ENCODE assay signal across 16 mouse cellular contexts in the genomic region with DNA sequence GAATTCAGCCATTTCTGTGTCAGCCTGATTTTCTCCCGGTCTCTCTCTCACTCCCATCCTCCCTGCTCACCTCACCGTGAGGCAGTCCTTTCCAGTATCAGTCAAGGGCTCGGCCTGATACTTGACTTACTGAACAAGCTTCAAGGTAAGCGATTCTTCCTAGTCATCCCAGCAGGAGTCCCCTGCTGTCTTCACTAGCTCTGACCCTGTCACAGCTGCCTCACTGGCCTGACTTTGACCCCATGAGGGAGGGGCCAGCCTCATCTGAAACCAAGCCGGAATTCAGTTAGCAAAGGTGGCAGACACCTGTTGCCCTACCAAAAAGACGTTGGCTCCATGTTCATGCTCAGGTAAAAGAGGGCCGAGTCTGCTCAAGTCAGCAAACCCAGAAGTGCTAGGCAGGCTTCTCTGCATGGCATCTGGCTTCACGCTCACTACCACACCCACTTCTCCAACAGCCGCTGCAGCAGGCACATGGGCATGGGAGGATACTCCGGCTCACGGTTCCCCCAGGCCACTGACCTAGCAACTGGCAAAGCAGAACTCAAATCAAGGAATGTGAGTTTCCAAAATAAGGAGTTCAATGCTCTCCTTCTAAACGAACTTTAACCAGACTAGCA.
DNase-seq lines count a peak whose midpoint lies in the region; ATAC-seq and TF ChIP-seq lines count a peak whose summit lies in the region.
"Had no signal": no experiment of that assay in that cellular context is flagged by ENCODE, and none has a peak within 500 bp of the region (broad histone marks: within the 10 kb centered on the region; RNA-seq: fewer than 3 reads in every experiment).

No protein-coding gene starts in this region.

- H3K4me3 ChIP-seq in heart, embryonic 10.5 days, result no peak overlapping the region
- no peak overlapping the region for H3K4me3 ChIP-seq in lung, embryonic 16.5 days (ENCODE audit: low read length)
- H3K4me3 ChIP-seq in intestine, postnatal 0 days (ENCODE audit: low read depth, low read length), result no peak overlapping the region
- H3K4me3 ChIP-seq in stomach, postnatal 0 days (ENCODE audit: low read depth, low read length), result no peak overlapping the region
- no peak overlapping the region for H3K4me3 ChIP-seq in forebrain, embryonic 13.5 days
- H3K4me3 ChIP-seq: embryonic facial prominence, embryonic 10.5 days; limb, embryonic 13.5 days; midbrain, embryonic 15.5 days; neural tube, embryonic 12.5 days had no signal

- no peak for ATAC-seq in lung, embryonic 16.5 days (ENCODE audit: low read depth)
- ATAC-seq in intestine, postnatal 0 days, result no peak
- ATAC-seq in stomach, postnatal 0 days (ENCODE audit: low FRiP score, low TSS enrichment), result no peak
- ATAC-seq in forebrain, embryonic 13.5 days, result no peak
- ATAC-seq: midbrain, embryonic 15.5 days had no signal

- H3K27ac ChIP-seq in heart, embryonic 10.5 days, result peak overlapping the region; percentile 25; the same call in 1 of the 2 replicates
- peak overlapping the region; percentile 7; the same call in 1 of the 2 replicates for H3K27ac ChIP-seq in lung, embryonic 16.5 days (ENCODE audit: low read length)
- no peak overlapping the region for H3K27ac ChIP-seq in intestine, postnatal 0 days (ENCODE audit: low read depth, low read length)
- H3K27ac ChIP-seq in stomach, postnatal 0 days (replicated peaks), result no peak overlapping the region
- H3K27ac ChIP-seq in forebrain, embryonic 13.5 days, result no peak overlapping the region
- H3K27ac ChIP-seq: limb, embryonic 13.5 days; midbrain, embryonic 15.5 days; neural tube, embryonic 12.5 days had no signal

- no peak for DNase-seq in heart, embryonic 10.5 days (ENCODE audit: low spot score)
- DNase-seq in heart, adult 8-10 months (ENCODE audit: low spot score), result no peak
- no peak for DNase-seq in lung, postnatal 14 days
- DNase-seq in stomach, postnatal 0 days (ENCODE audit: low spot score), result peak; percentile 39
- DNase-seq in cerebellum, adult 9-11 months, result no peak
- DNase-seq: cerebellum, adult 8-10 months; lung, postnatal 10 days; spleen, adult 18-20 months had no signal

- no peak overlapping the region for H3K9ac ChIP-seq in lung, embryonic 16.5 days (ENCODE audit: low read length)
- no peak overlapping the region for H3K9ac ChIP-seq in intestine, postnatal 0 days (ENCODE audit: low read depth, low read length)
- H3K9ac ChIP-seq in stomach, postnatal 0 days (ENCODE audit: low read length), result no peak overlapping the region
- H3K9ac ChIP-seq in forebrain, embryonic 13.5 days, result no peak overlapping the region
- H3K9ac ChIP-seq: limb, embryonic 13.5 days; midbrain, embryonic 15.5 days; neural tube, embryonic 12.5 days had no signal

- H3K4me2 ChIP-seq in lung, embryonic 16.5 days (ENCODE audit: low read depth, low read length), result peak overlapping the region; percentile 27
- H3K4me2 ChIP-seq in intestine, postnatal 0 days (replicated peaks; ENCODE audit: low read depth), result 0 out of 2 replicates have a peak overlapping the region, but pooled peaks have one; percentile 30
- H3K4me2 ChIP-seq in stomach, postnatal 0 days (replicated peaks; ENCODE audit: low read depth), result no peak overlapping the region
- H3K4me2 ChIP-seq in forebrain, embryonic 13.5 days, result no peak overlapping the region
- H3K4me2 ChIP-seq: limb, embryonic 13.5 days; midbrain, embryonic 15.5 days; neural tube, embryonic 12.5 days had no signal

- no peak for TF ChIP-seq CTCF in intestine, postnatal 0 days (IDR thresholded peaks at IDR 0.05; ENCODE audit: low read depth)
- no peak for TF ChIP-seq CTCF in stomach, postnatal 0 days (IDR thresholded peaks at IDR 0.05; ENCODE audit: low read depth)

- WGBS in heart, embryonic 10.5 days, result 31% methylated on average over 12 of the region's 12 CpGs
- WGBS in lung, embryonic 16.5 days, result 30% methylated on average over 12 of the region's 12 CpGs
- WGBS in intestine, postnatal 0 days, result 38% methylated on average over 12 of the region's 12 CpGs
- 39% methylated on average over 12 of the region's 12 CpGs for WGBS in stomach, postnatal 0 days
- 52% methylated on average over 12 of the region's 12 CpGs for WGBS in forebrain, embryonic 13.5 days

- no peaks in the 10 kb centered on the region for H3K36me3 ChIP-seq in heart, embryonic 10.5 days
- H3K36me3 ChIP-seq in lung, embryonic 16.5 days (ENCODE audit: control insufficient read depth, insufficient read depth, low read length), result no peaks in the 10 kb centered on the region
- H3K36me3 ChIP-seq in intestine, postnatal 0 days (ENCODE audit: control insufficient read depth, insufficient read depth), result no peaks in the 10 kb centered on the region
- H3K36me3 ChIP-seq in stomach, postnatal 0 days (ENCODE audit: control insufficient read depth, insufficient read depth, low read length), result no peaks in the 10 kb centered on the region
- H3K36me3 ChIP-seq in forebrain, embryonic 13.5 days (ENCODE audit: poor library complexity, severe bottlenecking), result no peaks in the 10 kb centered on the region
- H3K36me3 ChIP-seq: embryonic facial prominence, embryonic 10.5 days; G1E; limb, embryonic 13.5 days; midbrain, embryonic 15.5 days; neural tube, embryonic 12.5 days had no signal

- H3K4me1 ChIP-seq in heart, embryonic 10.5 days, result peaks cover 34% of the 10 kb centered on the region
- peaks cover 14% of the 10 kb centered on the region for H3K4me1 ChIP-seq in lung, embryonic 16.5 days (replicated peaks; ENCODE audit: control insufficient read depth, insufficient read depth, low read length)
- H3K4me1 ChIP-seq in intestine, postnatal 0 days (replicated peaks; ENCODE audit: control insufficient read depth, insufficient read depth, low read length), result no peaks in the 10 kb centered on the region
- H3K4me1 ChIP-seq in stomach, postnatal 0 days (replicated peaks; ENCODE audit: control insufficient read depth, insufficient read depth), result no peaks in the 10 kb centered on the region
- H3K4me1 ChIP-seq in forebrain, embryonic 13.5 days, result peaks cover 24% of the 10 kb centered on the region

- no peaks in the 10 kb centered on the region for H3K9me3 ChIP-seq in heart, embryonic 10.5 days
- no peaks in the 10 kb centered on the region for H3K9me3 ChIP-seq in lung, embryonic 16.5 days (ENCODE audit: control insufficient read depth, low read length)
- H3K9me3 ChIP-seq in intestine, postnatal 0 days (ENCODE audit: control insufficient read depth), result no peaks in the 10 kb centered on the region
- no peaks in the 10 kb centered on the region for H3K9me3 ChIP-seq in stomach, postnatal 0 days (ENCODE audit: control insufficient read depth, low read length)
- no peaks in the 10 kb centered on the region for H3K9me3 ChIP-seq in forebrain, embryonic 13.5 days (replicated peaks)
- H3K9me3 ChIP-seq: embryonic facial prominence, embryonic 10.5 days; limb, embryonic 13.5 days; midbrain, embryonic 15.5 days; neural tube, embryonic 12.5 days had no signal

- no peak for TF ChIP-seq EP300 in stomach, postnatal 0 days (optimal IDR thresholded peaks at IDR 0.05)

- H3K27me3 ChIP-seq in heart, embryonic 10.5 days (ENCODE audit: insufficient read depth, poor library complexity, severe bottlenecking), result no peaks in the 10 kb centered on the region
- no peaks in the 10 kb centered on the region for H3K27me3 ChIP-seq in lung, embryonic 16.5 days (ENCODE audit: control insufficient read depth, insufficient read depth, low read depth, low read length)
- H3K27me3 ChIP-seq in intestine, postnatal 0 days (replicated peaks; ENCODE audit: control insufficient read depth, insufficient read depth, low read length), result no peaks in the 10 kb centered on the region
- H3K27me3 ChIP-seq in stomach, postnatal 0 days (ENCODE audit: control insufficient read depth, insufficient read depth, low read length), result no peaks in the 10 kb centered on the region
- no peaks in the 10 kb centered on the region for H3K27me3 ChIP-seq in forebrain, embryonic 13.5 days
- H3K27me3 ChIP-seq: midbrain, embryonic 15.5 days; neural tube, embryonic 12.5 days had no signal

Comparison
In these comparisons a context has a peak if more than half of its experiments do, and no peak if none do; other contexts are left out.
1. H3K27ac ChIP-seq: peak in heart, embryonic 10.5 days (single experiment) and lung, embryonic 16.5 days (single experiment); none in intestine, postnatal 0 days (single experiment), stomach, postnatal 0 days (single experiment) and forebrain, embryonic 13.5 days (single experiment).
2. H3K4me2 ChIP-seq: peak in lung, embryonic 16.5 days (single experiment) and intestine, postnatal 0 days (single experiment); none in stomach, postnatal 0 days (single experiment) and forebrain, embryonic 13.5 days (single experiment).